Mouse (Mus musculus): ENCODE results near the gene Wipf2. TPM values are rescaled to one million over a fixed set of nuclear protein-coding genes. Genes with fewer than 3 reads are reported as not detected.
"Not testable (repeated sequence)": the region's sequence is repeated elsewhere in the genome, so short reads cannot be mapped to it uniquely, and the experiment has no call there.

The Wipf2 gene
- polyA plus RNA-seq, 1 experiment from 2014 or later: 3.2 TPM

- H3K36me3 ChIP-seq (ENCODE audit: control insufficient read depth, insufficient read depth, low read length): peaks cover 42% of the 10 kb centered on the region
- not testable (repeated sequence) for ATAC-seq (ENCODE audit: insufficient number of reproducible peaks, insufficient read depth, low FRiP score, low read depth)
- 49% methylated on average over 15 of the region's 15 CpGs for WGBS
These were observed 58.4 kb downstream of the Wipf2 start for GRCm38 (mm10) chr11:98921813-98922212.

GRCm38 (mm10) chr11:98922307-98922706, 58.9 kb downstream of the Wipf2 start:
- Histone ChIP-seq H3K4me1 (ENCODE audit: control insufficient read depth in 2 of 2, insufficient read depth in 2 of 2, low read length in 2 of 2) (peaks cover 28 to 45% of the 10 kb centered on the region in 2 experiments), H3K36me3 (ENCODE audit: control insufficient read depth, insufficient read depth, low read length) (peaks cover 37% of the 10 kb centered on the region), H3K27ac (replicated peaks in 1 of 2; ENCODE audit: control insufficient read depth in 1 of 2, insufficient read depth in 1 of 2, low read depth in 2 of 2, low read length in 2 of 2) (peak overlapping the region in 1 of 2 experiments; percentile 9; a peak in 1 of 4 replicates)
- not testable (repeated sequence) for H3K27me3 ChIP-seq (ENCODE audit: control insufficient read depth, insufficient read depth, low read length); H3K9ac ChIP-seq (ENCODE audit: low read length); ATAC-seq (ENCODE audit: insufficient number of reproducible peaks, insufficient read depth, low FRiP score, low read depth); H3K4me3 ChIP-seq (ENCODE audit: control insufficient read depth in 1 of 2, insufficient read depth in 1 of 2, low read depth in 1 of 2, low read length in 2 of 2); H3K9me3 ChIP-seq (ENCODE audit: control insufficient read depth, low read length); H3K4me2 ChIP-seq (ENCODE audit: low read length)
- WGBS: 47% methylated on average over 10 of the region's 10 CpGs

More at GRCm38 (mm10) chr11:98921813-98922212, 58.4 kb downstream of the Wipf2 start:
- H3K9ac ChIP-seq (ENCODE audit: low read length); H3K4me2 ChIP-seq (ENCODE audit: low read length); H3K9me3 ChIP-seq (ENCODE audit: control insufficient read depth, low read length); H3K4me3 ChIP-seq (ENCODE audit: control insufficient read depth in 1 of 2, insufficient read depth in 1 of 2, low read depth in 1 of 2, low read length in 2 of 2); H3K27me3 ChIP-seq (ENCODE audit: control insufficient read depth, insufficient read depth, low read length); H3K27ac ChIP-seq (replicated peaks in 1 of 2; ENCODE audit: control insufficient read depth in 1 of 2, insufficient read depth in 1 of 2, low read depth in 2 of 2, low read length in 2 of 2): not testable (repeated sequence)
- H3K4me1 ChIP-seq (ENCODE audit: control insufficient read depth in 2 of 2, insufficient read depth in 2 of 2, low read length in 2 of 2): peaks cover 31 to 47% of the 10 kb centered on the region in 2 experiments

GRCm38 (mm10) chr11:98922851-98923711, 59.6 kb downstream of the Wipf2 start:
- H3K4me2 ChIP-seq (ENCODE audit: low read length): not testable (repeated sequence)
- 53% methylated on average over 16 of the region's 16 CpGs for WGBS
- H3K4me1 ChIP-seq (ENCODE audit: control insufficient read depth in 2 of 2, insufficient read depth in 2 of 2, low read length in 2 of 2): peaks cover 23 to 41% of the 10 kb centered on the region in 2 experiments

GRCm38 (mm10) chr11:98924633-98925175, 61.3 kb downstream of the Wipf2 start:
- no peaks in the 10 kb centered on the region for H3K27me3 ChIP-seq (ENCODE audit: control insufficient read depth, insufficient read depth, low read length)
- 63% methylated on average over 5 of the region's 5 CpGs for WGBS
- no peak overlapping the region for H3K4me3 ChIP-seq (ENCODE audit: control insufficient read depth in 1 of 2, insufficient read depth in 1 of 2, low read depth in 1 of 2, low read length in 2 of 2)
- no peaks in the 10 kb centered on the region for H3K9me3 ChIP-seq (ENCODE audit: control insufficient read depth, low read length)
- H3K36me3 ChIP-seq (ENCODE audit: control insufficient read depth, insufficient read depth, low read length): peaks cover 18% of the 10 kb centered on the region
- H3K27ac ChIP-seq (replicated peaks in 1 of 2; ENCODE audit: control insufficient read depth in 1 of 2, insufficient read depth in 1 of 2, low read depth in 2 of 2, low read length in 2 of 2): peak overlapping the region in 1 of 2 experiments; percentile 57; a peak in 2 of 4 replicates
- H3K9ac ChIP-seq (ENCODE audit: low read length): peak overlapping the region; percentile 61; the same call in 1 of the 2 replicates
- no peak overlapping the region for H3K4me2 ChIP-seq (ENCODE audit: low read length)
- no peak for ATAC-seq (ENCODE audit: insufficient number of reproducible peaks, insufficient read depth, low FRiP score, low read depth)
- H3K4me1 ChIP-seq (ENCODE audit: control insufficient read depth in 2 of 2, insufficient read depth in 2 of 2, low read length in 2 of 2): peaks cover 36 to 54% of the 10 kb centered on the region in 2 experiments

More at GRCm38 (mm10) chr11:98922851-98923711, 59.6 kb downstream of the Wipf2 start:
- not testable (repeated sequence) for H3K9me3 ChIP-seq (ENCODE audit: control insufficient read depth, low read length); ATAC-seq (ENCODE audit: insufficient number of reproducible peaks, insufficient read depth, low FRiP score, low read depth); H3K4me3 ChIP-seq (ENCODE audit: control insufficient read depth in 1 of 2, insufficient read depth in 1 of 2, low read depth in 1 of 2, low read length in 2 of 2); H3K9ac ChIP-seq (ENCODE audit: low read length); H3K27me3 ChIP-seq (ENCODE audit: control insufficient read depth, insufficient read depth, low read length)
- H3K27ac ChIP-seq (replicated peaks in 1 of 2; ENCODE audit: control insufficient read depth in 1 of 2, insufficient read depth in 1 of 2, low read depth in 2 of 2, low read length in 2 of 2): peak overlapping the region; percentile 9 to 21; a peak in 1 of 4 replicates
- H3K36me3 ChIP-seq (ENCODE audit: control insufficient read depth, insufficient read depth, low read length): peaks cover 29% of the 10 kb centered on the region

- peaks cover 42 to 60% of the 10 kb centered on the region in 2 experiments for H3K4me1 ChIP-seq (ENCODE audit: control insufficient read depth in 2 of 2, insufficient read depth in 2 of 2, low read length in 2 of 2)
- H3K4me3 ChIP-seq (ENCODE audit: control insufficient read depth in 1 of 2, insufficient read depth in 1 of 2, low read depth in 1 of 2, low read length in 2 of 2): no peak overlapping the region
- H3K9ac ChIP-seq (ENCODE audit: low read length): peak overlapping the region; percentile 61
- H3K9me3 ChIP-seq (ENCODE audit: control insufficient read depth, low read length): no peaks in the 10 kb centered on the region
- ATAC-seq (ENCODE audit: insufficient number of reproducible peaks, insufficient read depth, low FRiP score, low read depth): no peak
- 24% methylated on average over 10 of the region's 10 CpGs for WGBS
- 0 out of 2 replicates have a peak overlapping the region, but pooled peaks have one; percentile 8 for H3K4me2 ChIP-seq (ENCODE audit: low read length)
- H3K27me3 ChIP-seq (ENCODE audit: control insufficient read depth, insufficient read depth, low read length): no peaks in the 10 kb centered on the region
- peak overlapping the region in 1 of 2 experiments; percentile 57; a peak in 2 of 4 replicates for H3K27ac ChIP-seq (replicated peaks in 1 of 2; ENCODE audit: control insufficient read depth in 1 of 2, insufficient read depth in 1 of 2, low read depth in 2 of 2, low read length in 2 of 2)
- H3K36me3 ChIP-seq (ENCODE audit: control insufficient read depth, insufficient read depth, low read length): peaks cover 12% of the 10 kb centered on the region
These were observed 61.9 kb downstream of the Wipf2 start for GRCm38 (mm10) chr11:98925265-98925721.

- 17% methylated on average over 12 of the region's 12 CpGs for WGBS
- peak overlapping the region; percentile 49 to 57; a peak in 3 of 4 replicates for H3K27ac ChIP-seq (replicated peaks in 1 of 2; ENCODE audit: control insufficient read depth in 1 of 2, insufficient read depth in 1 of 2, low read depth in 2 of 2, low read length in 2 of 2)
- H3K27me3 ChIP-seq (ENCODE audit: control insufficient read depth, insufficient read depth, low read length): no peaks in the 10 kb centered on the region
- H3K9ac ChIP-seq (ENCODE audit: low read length): peak overlapping the region; percentile 61
- peaks cover 6% of the 10 kb centered on the region for H3K36me3 ChIP-seq (ENCODE audit: control insufficient read depth, insufficient read depth, low read length)
- H3K4me1 ChIP-seq (ENCODE audit: control insufficient read depth in 2 of 2, insufficient read depth in 2 of 2, low read length in 2 of 2): peaks cover 48 to 66% of the 10 kb centered on the region in 2 experiments
- peak overlapping the region; percentile 22 for H3K4me2 ChIP-seq (ENCODE audit: low read length)
- ATAC-seq (ENCODE audit: insufficient number of reproducible peaks, insufficient read depth, low FRiP score, low read depth): no peak
- no peaks in the 10 kb centered on the region for H3K9me3 ChIP-seq (ENCODE audit: control insufficient read depth, low read length)
- H3K4me3 ChIP-seq (ENCODE audit: control insufficient read depth in 1 of 2, insufficient read depth in 1 of 2, low read depth in 1 of 2, low read length in 2 of 2): no peak overlapping the region
These were observed 62.5 kb downstream of the Wipf2 start for GRCm38 (mm10) chr11:98925868-98926311.

GRCm38 (mm10) chr11:98926553-98926952, 63.1 kb downstream of the Wipf2 start:
- Histone ChIP-seq H3K9ac (ENCODE audit: low read length) (peak overlapping the region; percentile 61), H3K4me2 (ENCODE audit: low read length) (peak overlapping the region; percentile 22; the same call in 1 of the 2 replicates), H3K9me3 (ENCODE audit: control insufficient read depth, low read length) (no peaks in the 10 kb centered on the region), H3K27me3 (ENCODE audit: control insufficient read depth, insufficient read depth, low read length) (no peaks in the 10 kb centered on the region), H3K27ac (replicated peaks in 1 of 2; ENCODE audit: control insufficient read depth in 1 of 2, insufficient read depth in 1 of 2, low read depth in 2 of 2, low read length in 2 of 2) (peak overlapping the region in 1 of 2 experiments; percentile 57; a peak in 1 of 4 replicates), H3K4me1 (ENCODE audit: control insufficient read depth in 2 of 2, insufficient read depth in 2 of 2, low read length in 2 of 2) (peaks cover 55 to 72% of the 10 kb centered on the region in 2 experiments), H3K4me3 (ENCODE audit: control insufficient read depth in 1 of 2, insufficient read depth in 1 of 2, low read depth in 1 of 2, low read length in 2 of 2) (no peak overlapping the region), H3K36me3 (ENCODE audit: control insufficient read depth, insufficient read depth, low read length) (no peaks in the 10 kb centered on the region; the same call in 1 of the 2 replicates)
- ATAC-seq (ENCODE audit: insufficient number of reproducible peaks, insufficient read depth, low FRiP score, low read depth): no peak
- 65% methylated on average over 7 of the region's 7 CpGs for WGBS
